In the genomic region with DNA sequence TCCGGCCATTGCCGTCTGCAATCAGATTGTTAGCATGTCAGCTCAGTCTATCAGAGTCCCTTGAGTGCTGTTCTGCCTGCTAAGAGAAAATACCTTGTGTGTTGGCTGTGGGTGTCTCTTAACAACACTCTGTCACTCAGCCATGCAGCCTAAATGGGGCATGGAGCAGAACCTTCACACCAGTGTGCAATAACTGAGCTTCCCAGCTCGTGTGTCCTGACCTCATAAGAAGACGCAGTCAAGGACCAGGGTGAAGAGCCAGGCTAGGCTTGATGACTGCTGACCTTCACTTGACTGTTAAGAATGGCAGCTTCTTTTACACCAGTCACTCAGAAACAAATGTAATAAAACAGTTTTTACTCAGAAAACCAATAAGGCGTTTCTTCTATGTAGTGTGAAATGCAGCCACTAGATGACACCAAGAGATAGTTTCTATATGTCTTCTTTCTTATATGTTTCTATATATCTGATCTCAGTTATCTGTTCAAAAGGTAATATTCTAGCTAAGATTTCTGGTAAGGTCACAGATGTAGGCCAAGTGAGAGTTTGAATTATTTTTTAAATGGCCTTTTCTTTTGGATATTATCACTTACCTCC, we compare ENCODE assay signal across 15 mouse cellular contexts.
A peak's percentile ranks its signal among the peaks of the same experiment; 100 is the strongest.
DNase-seq lines count a peak whose midpoint lies in the region; ATAC-seq and TF ChIP-seq lines count a peak whose summit lies in the region.
"Had no signal": no experiment of that assay in that cellular context is flagged by ENCODE, and none has a peak within 500 bp of the region (broad histone marks: within the 10 kb centered on the region; RNA-seq: fewer than 3 reads in every experiment).

No protein-coding gene starts in this region.

- ATAC-seq in hindbrain, postnatal 0 days = no peak
- no peak for ATAC-seq in hindbrain, embryonic 14.5 days (ENCODE audit: low FRiP score)
- ATAC-seq in neural tube, embryonic 14.5 days (ENCODE audit: low read depth) = 0 out of 2 replicates have a peak, but pooled peaks have one; percentile 34
- no peak for ATAC-seq in neural tube, embryonic 15.5 days (ENCODE audit: low FRiP score)
- ATAC-seq: intestine, embryonic 15.5 days had no signal

- peak; percentile 16 for DNase-seq in adrenal gland, adult 2 months
- no peak for DNase-seq in adrenal gland, postnatal 10 days
- peak; percentile 20 for DNase-seq in hindbrain, postnatal 0 days (ENCODE audit: low spot score)
- DNase-seq in hindbrain, embryonic 14.5 days (ENCODE audit: low spot score) = no peak
- peak; percentile 2 for DNase-seq in telencephalon, adult 2 months (ENCODE audit: low read depth, low spot score)
- DNase-seq in adrenal gland, adult 8-10 months = no peak
- DNase-seq: adrenal gland, postnatal 14 days; cerebellum, postnatal 14 days; heart, postnatal 4 days; lung, adult 18-20 months had no signal

- no peaks in the 10 kb centered on the region for H3K9me3 ChIP-seq in hindbrain, postnatal 0 days (ENCODE audit: low read length)
- no peaks in the 10 kb centered on the region for H3K9me3 ChIP-seq in hindbrain, embryonic 14.5 days (ENCODE audit: control insufficient read depth, low read length)
- H3K9me3 ChIP-seq in neural tube, embryonic 14.5 days (ENCODE audit: control insufficient read depth, low read length) = no peaks in the 10 kb centered on the region
- no peaks in the 10 kb centered on the region for H3K9me3 ChIP-seq in neural tube, embryonic 15.5 days (replicated peaks)
- H3K9me3 ChIP-seq: intestine, embryonic 15.5 days; limb, embryonic 15.5 days; neural tube, embryonic 12.5 days had no signal

- H3K27ac ChIP-seq in hindbrain, postnatal 0 days = no peak overlapping the region
- H3K27ac ChIP-seq in hindbrain, embryonic 14.5 days = no peak overlapping the region
- H3K27ac ChIP-seq in neural tube, embryonic 14.5 days (ENCODE audit: low read depth, low read length) = no peak overlapping the region
- H3K27ac ChIP-seq in neural tube, embryonic 15.5 days (replicated peaks) = no peak overlapping the region
- H3K27ac ChIP-seq: intestine, embryonic 15.5 days; limb, embryonic 15.5 days; neural tube, embryonic 12.5 days had no signal

- no peaks in the 10 kb centered on the region for H3K27me3 ChIP-seq in hindbrain, postnatal 0 days (ENCODE audit: insufficient read depth, low read length)
- H3K27me3 ChIP-seq in hindbrain, embryonic 14.5 days (ENCODE audit: control insufficient read depth, insufficient read depth, low read length) = no peaks in the 10 kb centered on the region
- no peaks in the 10 kb centered on the region for H3K27me3 ChIP-seq in neural tube, embryonic 14.5 days (ENCODE audit: control insufficient read depth, insufficient read depth, low read length)
- H3K27me3 ChIP-seq in neural tube, embryonic 15.5 days (replicated peaks) = no peaks in the 10 kb centered on the region
- H3K27me3 ChIP-seq: intestine, embryonic 15.5 days; limb, embryonic 15.5 days; neural tube, embryonic 12.5 days had no signal

- H3K4me3 ChIP-seq in hindbrain, postnatal 0 days (ENCODE audit: low read length) = no peak overlapping the region
- no peak overlapping the region for H3K4me3 ChIP-seq in hindbrain, embryonic 14.5 days (replicated peaks; ENCODE audit: low read length)
- H3K4me3 ChIP-seq in neural tube, embryonic 14.5 days (ENCODE audit: low read depth, low read length) = no peak overlapping the region
- H3K4me3 ChIP-seq in neural tube, embryonic 15.5 days (replicated peaks) = no peak overlapping the region
- H3K4me3 ChIP-seq: intestine, embryonic 15.5 days; limb, embryonic 15.5 days; neural tube, embryonic 12.5 days had no signal

- H3K4me1 ChIP-seq in hindbrain, postnatal 0 days (ENCODE audit: insufficient read depth, low read length) = no peaks in the 10 kb centered on the region
- H3K4me1 ChIP-seq in hindbrain, embryonic 14.5 days (replicated peaks; ENCODE audit: control insufficient read depth, insufficient read depth, low read length) = no peaks in the 10 kb centered on the region
- H3K4me1 ChIP-seq in neural tube, embryonic 14.5 days (ENCODE audit: control insufficient read depth, insufficient read depth, low read length) = no peaks in the 10 kb centered on the region
- H3K4me1 ChIP-seq in neural tube, embryonic 15.5 days = no peaks in the 10 kb centered on the region
- H3K4me1 ChIP-seq: intestine, embryonic 15.5 days; limb, embryonic 15.5 days; neural tube, embryonic 12.5 days had no signal

- no peaks in the 10 kb centered on the region for H3K36me3 ChIP-seq in hindbrain, postnatal 0 days (ENCODE audit: insufficient read depth, low read length)
- H3K36me3 ChIP-seq in hindbrain, embryonic 14.5 days (replicated peaks; ENCODE audit: control insufficient read depth, insufficient read depth) = no peaks in the 10 kb centered on the region
- no peaks in the 10 kb centered on the region for H3K36me3 ChIP-seq in neural tube, embryonic 14.5 days (ENCODE audit: control insufficient read depth, insufficient read depth, low read length)
- no peaks in the 10 kb centered on the region for H3K36me3 ChIP-seq in neural tube, embryonic 15.5 days
- H3K36me3 ChIP-seq: intestine, embryonic 15.5 days; limb, embryonic 15.5 days; neural tube, embryonic 12.5 days had no signal

- H3K9ac ChIP-seq in hindbrain, postnatal 0 days (replicated peaks; ENCODE audit: low read length) = no peak overlapping the region
- H3K9ac ChIP-seq in hindbrain, embryonic 14.5 days = no peak overlapping the region
- H3K9ac ChIP-seq in neural tube, embryonic 14.5 days (replicated peaks; ENCODE audit: low read depth, low read length) = no peak overlapping the region
- H3K9ac ChIP-seq in neural tube, embryonic 15.5 days (replicated peaks) = no peak overlapping the region
- H3K9ac ChIP-seq: intestine, embryonic 15.5 days; limb, embryonic 15.5 days; neural tube, embryonic 12.5 days had no signal

- no peak overlapping the region for H3K4me2 ChIP-seq in hindbrain, postnatal 0 days (ENCODE audit: low read depth, low read length)
- H3K4me2 ChIP-seq in hindbrain, embryonic 14.5 days (replicated peaks) = no peak overlapping the region
- H3K4me2 ChIP-seq in neural tube, embryonic 14.5 days (ENCODE audit: low read depth, low read length) = no peak overlapping the region
- no peak overlapping the region for H3K4me2 ChIP-seq in neural tube, embryonic 15.5 days
- H3K4me2 ChIP-seq: intestine, embryonic 15.5 days; limb, embryonic 15.5 days; neural tube, embryonic 12.5 days had no signal

- peak; percentile 46 for TF ChIP-seq CTCF in hindbrain, postnatal 0 days (IDR thresholded peaks at IDR 0.05; ENCODE audit: low read depth)

- WGBS in hindbrain, postnatal 0 days = 68% methylated on average over 5 of the region's 5 CpGs
- WGBS in hindbrain, embryonic 14.5 days = 47% methylated on average over 5 of the region's 5 CpGs
- WGBS in neural tube, embryonic 14.5 days = 40% methylated on average over 5 of the region's 5 CpGs
- WGBS in neural tube, embryonic 15.5 days = 52% methylated on average over 5 of the region's 5 CpGs

Comparison
In these comparisons a context has a peak if more than half of its experiments do, and no peak if none do; other contexts are left out.
1. DNase-seq: peak in adrenal gland, adult 2 months (single experiment), hindbrain, postnatal 0 days (single experiment) and telencephalon, adult 2 months (single experiment); none in adrenal gland, postnatal 10 days (single experiment), hindbrain, embryonic 14.5 days (single experiment) and adrenal gland, adult 8-10 months (single experiment).